Mouse (Mus musculus): ENCODE results near the gene Rheb. TPM values are rescaled to one million over a fixed set of nuclear protein-coding genes. Genes with fewer than 3 reads are reported as not detected.
"Not testable (repeated sequence)": the region's sequence is repeated elsewhere in the genome, so short reads cannot be mapped to it uniquely, and the experiment has no call there.

The Rheb gene
- polyA plus RNA-seq, 1 experiment from 2014 or later: 198 TPM

DNA sequence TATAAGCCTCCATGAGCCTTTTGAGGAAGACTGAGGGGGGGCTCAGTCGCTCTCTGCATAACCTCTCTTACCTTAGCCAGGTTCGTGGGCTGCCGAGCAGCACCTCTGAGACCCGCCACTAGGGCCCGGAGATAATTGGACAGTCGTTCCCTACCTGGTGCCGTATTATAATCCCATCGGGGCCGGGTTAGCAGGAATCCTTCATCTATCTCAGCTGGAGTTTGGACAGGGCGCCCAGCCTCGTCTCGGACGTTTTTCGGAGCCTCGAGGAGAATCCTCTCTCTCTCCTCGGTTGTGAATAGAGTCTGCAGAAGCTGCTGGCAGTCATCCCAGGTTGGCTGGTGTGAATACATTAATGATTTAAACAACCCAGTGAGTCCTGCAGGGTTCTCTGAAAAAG lies 67.9 kb downstream of the Rheb start:
- H3K9me3 ChIP-seq (ENCODE audit: control insufficient read depth, low read length); H3K4me1 ChIP-seq (replicated peaks; ENCODE audit: control insufficient read depth, insufficient read depth, low read length); H3K4me2 ChIP-seq (ENCODE audit: low read length); H3K27me3 ChIP-seq (replicated peaks; ENCODE audit: control insufficient read depth, insufficient read depth, low read length); H3K27ac ChIP-seq (ENCODE audit: low read depth); H3K9ac ChIP-seq (ENCODE audit: low read length); H3K36me3 ChIP-seq (ENCODE audit: control insufficient read depth, insufficient read depth, low read length); H3K4me3 ChIP-seq (ENCODE audit: low read depth, low read length); ATAC-seq (replicated peaks; ENCODE audit: low FRiP score, low TSS enrichment, low read depth); DNase-seq (ENCODE audit: low spot score): not testable (repeated sequence)
- 88% methylated on average over 16 of the region's 16 CpGs for WGBS

DNA sequence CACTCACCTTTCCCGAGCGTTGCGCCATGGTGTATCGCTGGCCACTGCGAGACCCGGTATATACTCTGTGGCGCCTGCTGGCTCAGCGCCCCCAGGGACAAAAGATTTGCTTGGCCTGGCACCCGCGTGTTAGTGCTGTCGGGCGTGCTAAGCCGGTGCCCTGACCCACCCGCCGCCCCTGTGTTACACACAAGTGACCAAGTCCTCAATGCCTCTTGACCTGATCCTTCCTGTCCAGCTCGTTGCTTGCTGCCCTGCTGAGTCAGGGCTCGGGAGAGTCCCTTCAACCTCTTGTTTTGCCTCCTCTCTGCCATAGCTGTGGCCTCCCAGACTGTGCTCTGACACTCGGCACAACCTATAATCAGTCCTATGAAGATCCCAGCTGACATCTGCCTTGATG lies 84.6 kb downstream of the Rheb start, which contains the start of gene Crygn:
Gene Crygn (minus strand): TSS at position 193 of the 400 bp plus-strand sequence.
- H3K4me1 ChIP-seq (replicated peaks; ENCODE audit: control insufficient read depth, insufficient read depth, low read length): peaks cover 13% of the 10 kb centered on the region; the same call in 1 of the 2 replicates
- no peaks in the 10 kb centered on the region for H3K36me3 ChIP-seq (ENCODE audit: control insufficient read depth, insufficient read depth, low read length)
- DNase-seq (ENCODE audit: low spot score) (no peak), ATAC-seq (replicated peaks; ENCODE audit: low FRiP score, low TSS enrichment, low read depth) (no peak)
- H3K27me3 ChIP-seq (replicated peaks; ENCODE audit: control insufficient read depth, insufficient read depth, low read length): no peaks in the 10 kb centered on the region
- H3K27ac ChIP-seq (ENCODE audit: low read depth): no peak within 1 kb of the TSS
- no peaks in the 10 kb centered on the region for H3K9me3 ChIP-seq (ENCODE audit: control insufficient read depth, low read length)
- H3K9ac ChIP-seq (ENCODE audit: low read length): no peak within 1 kb of the TSS
- H3K4me2 ChIP-seq (ENCODE audit: low read length): no peak within 1 kb of the TSS
- no peak within 1 kb of the TSS for H3K4me3 ChIP-seq (ENCODE audit: low read depth, low read length)
- 55% methylated on average over 18 of the region's 18 CpGs for WGBS

DNA sequence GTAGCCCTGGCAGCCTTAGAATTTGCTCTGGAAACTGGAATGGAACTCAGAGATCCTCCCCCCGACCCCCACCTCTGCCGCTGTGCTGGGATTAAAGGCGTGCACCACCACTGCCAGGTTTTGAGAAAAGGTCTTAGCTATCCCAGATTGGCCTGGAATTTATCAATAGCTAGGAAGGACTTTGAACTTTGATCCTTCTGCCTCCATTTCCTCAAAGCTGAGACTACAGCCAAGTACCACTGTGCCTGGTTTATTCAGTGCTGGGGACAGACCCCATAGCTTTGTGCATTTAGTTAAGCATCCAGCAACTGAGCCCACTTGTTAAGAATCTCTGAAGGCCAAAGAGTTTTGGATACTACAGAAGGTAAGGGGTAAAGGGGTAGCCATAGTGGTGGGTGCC lies 85.5 kb downstream of the Rheb start:
- no peak overlapping the region for H3K4me3 ChIP-seq (ENCODE audit: low read depth, low read length)
- no peaks in the 10 kb centered on the region for H3K9me3 ChIP-seq (ENCODE audit: control insufficient read depth, low read length)
- no peak overlapping the region for H3K9ac ChIP-seq (ENCODE audit: low read length)
- no peak overlapping the region for H3K27ac ChIP-seq (ENCODE audit: low read depth)
- no peaks in the 10 kb centered on the region for H3K36me3 ChIP-seq (ENCODE audit: control insufficient read depth, insufficient read depth, low read length)
- DNase-seq (ENCODE audit: low spot score) (no peak), ATAC-seq (replicated peaks; ENCODE audit: low FRiP score, low TSS enrichment, low read depth) (no peak)
- H3K27me3 ChIP-seq (replicated peaks; ENCODE audit: control insufficient read depth, insufficient read depth, low read length): no peaks in the 10 kb centered on the region
- WGBS: 46% methylated on average over 3 of the region's 3 CpGs
- no peak overlapping the region for H3K4me2 ChIP-seq (ENCODE audit: low read length)
- peaks cover 20% of the 10 kb centered on the region for H3K4me1 ChIP-seq (replicated peaks; ENCODE audit: control insufficient read depth, insufficient read depth, low read length)

Other genes starting within 250 kb of the Rheb start
- gene Smarcd3, start 218.2 kb downstream of the Rheb start, polyA plus RNA-seq (2014; fragmentation: Nextera tagmentation; extraction: Ambion mirVana): 26.2 and 27.5 TPM in 2 replicates
- gene Nub1, start 157.1 kb downstream of the Rheb start, polyA plus RNA-seq (2014; fragmentation: Nextera tagmentation; extraction: Ambion mirVana): 34.0 and 36.6 TPM in 2 replicates
- 17.6 and 18.7 TPM in 2 replicates for gene Wdr86, start 111.9 kb downstream of the Rheb start, polyA plus RNA-seq (2014; fragmentation: Nextera tagmentation; extraction: Ambion mirVana)
- 1.3 and 2.3 TPM in 2 replicates for gene Crygn, start 84.6 kb downstream of the Rheb start, polyA plus RNA-seq (2014; fragmentation: Nextera tagmentation; extraction: Ambion mirVana)